Mouse (Mus musculus) kidney, postnatal 0 days (tissue): ENCODE results near the gene Slc2a4. TPM values are rescaled to one million over a fixed set of nuclear protein-coding genes. Genes with fewer than 3 reads are reported as not detected.

Experiments
- ATAC-seq: fragments of 200-750 bp; cut with Nextera tagmentation; replicated peaks from 2 replicates; pipeline ENCODE4 v1.8.0; 2017; ENCODE audit warnings: low read depth, moderate number of reproducible peaks, moderate TSS enrichment, moderate library complexity; ENCODE audit not compliant: low FRiP score
- DNase-seq: peaks from one replicate; pipeline ENCODE4 v3.0.0-alpha.2; 2016; ENCODE audit warnings: low spot score
- H3K27ac ChIP-seq: fragments of 300-500 bp; sonication (generic); 2 replicates; pipeline ENCODE4 v1.5.1; 2014; ENCODE audit warnings: mild to moderate bottlenecking
- H3K27me3 ChIP-seq: fragments of 300-500 bp; sonication (generic); 2 replicates; pipeline ENCODE4 v1.6.1; 2014; ENCODE audit warnings: low read length, mixed read lengths; ENCODE audit not compliant: insufficient read depth
- H3K36me3 ChIP-seq: fragments of 300-500 bp; sonication (generic); 2 replicates; pipeline ENCODE4 v1.6.1; 2014; ENCODE audit warnings: low read length, mixed read lengths; ENCODE audit not compliant: insufficient read depth
- H3K4me1 ChIP-seq: fragments of 300-500 bp; sonication (generic); replicated peaks from 2 replicates; pipeline ENCODE4 v1.6.1; 2014; ENCODE audit warnings: antibody characterized with exemption, low read length, mixed read lengths; ENCODE audit not compliant: insufficient read depth
- H3K4me2 ChIP-seq: fragments of 300-500 bp; sonication (generic); 2 replicates; pipeline ENCODE4 v1.6.1; 2014; ENCODE audit warnings: mild to moderate bottlenecking, low read length, moderate library complexity, mixed read lengths
- H3K4me3 ChIP-seq: fragments of 300-500 bp; sonication (generic); replicated peaks from 2 replicates; pipeline ENCODE4 v1.5.1; 2014; ENCODE audit warnings: low read depth, low read length
- H3K9ac ChIP-seq: fragments of 300-500 bp; sonication (generic); 2 replicates; pipeline ENCODE4 v1.6.1; 2014; ENCODE audit warnings: low read depth, low read length
- H3K9me3 ChIP-seq: fragments of 300-500 bp; sonication (generic); replicated peaks from 2 replicates; pipeline ENCODE4 v1.6.1; 2016; ENCODE audit warnings: low read length, inconsistent platforms, mixed read lengths
- CTCF ChIP-seq: IDR thresholded peaks from 2 replicates; pipeline ENCODE4 v1.5.1; 2016; ENCODE audit warnings: antibody characterized with exemption, low read depth, mild to moderate bottlenecking, moderate library complexity
- WGBS: fragments of 180-500 bp; shearing (Covaris S2); extraction: QIAGEN DNeasy Blood & Tissue Kit; methylation state at CpG from one replicate; pipeline ENCODE4 v1.1.7; 2014; 5-methylcytosine and 5-hydroxymethylcytosine counted together
- polyA plus RNA-seq: library from polyadenylated mRNA; unstranded; fragments of >200 nt; fragmentation: Nextera tagmentation; extraction: Ambion mirVana; gene quantifications from 2 replicates; pipeline ENCODE4 v1.2.1, GENCODE M21; 2015

Slc2a4 gene
- polyA plus RNA-seq, result 21.4 and 23.1 TPM in 2 replicates

DNA sequence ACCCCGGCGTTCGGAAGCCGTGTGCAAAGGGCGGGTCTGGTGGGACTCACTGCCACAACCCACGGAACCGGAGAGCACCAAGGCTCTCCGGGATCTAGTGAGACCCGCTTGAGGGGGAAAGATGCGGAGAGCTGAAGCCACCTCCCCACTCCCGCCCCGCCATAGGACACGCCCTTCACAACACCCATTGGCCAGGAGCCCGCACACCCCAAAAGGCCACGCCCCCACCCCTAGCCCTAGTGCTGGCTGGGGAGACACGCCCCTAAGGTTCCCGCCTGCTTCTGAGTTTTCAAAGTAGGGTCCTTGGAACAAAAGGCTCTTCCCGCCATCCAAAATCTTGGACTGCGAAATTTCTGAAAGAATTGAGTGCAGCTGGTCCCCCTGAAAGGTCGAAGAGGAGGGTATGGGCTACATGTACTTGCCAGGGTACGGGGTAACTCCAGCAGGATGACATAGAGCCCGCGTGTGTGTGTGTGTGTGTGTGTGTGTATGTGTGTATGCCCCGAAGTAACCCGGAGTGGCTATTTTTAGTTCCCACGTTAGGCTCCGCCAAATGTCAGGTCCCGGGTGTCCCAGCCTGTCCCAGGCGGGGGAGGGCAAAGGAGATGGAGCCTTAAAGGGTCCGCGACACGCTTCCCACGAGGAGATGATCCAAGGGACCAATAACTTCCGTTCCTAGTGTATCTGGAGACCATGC lies at the start of gene Slc2a4:
Gene Slc2a4 (minus strand): TSS at position 123 of the 697 bp plus-strand sequence.
- Histone ChIP-seq H3K9ac (peak within 1 kb of the TSS; percentile 62), H3K27me3 (no peaks in the 10 kb centered on the region), H3K4me3 (peak within 1 kb of the TSS; percentile 50), H3K27ac (peak within 1 kb of the TSS; percentile 73), H3K36me3 (0 out of 2 replicates have a peak, but pooled peaks cover 4% of the 10 kb centered on the region), H3K4me2 (peak within 1 kb of the TSS; percentile 54), H3K9me3 (no peaks in the 10 kb centered on the region), H3K4me1 (peaks cover 15% of the 10 kb centered on the region)
- WGBS, result under 1% methylated on average over 34 of the region's 34 CpGs
- no peak for TF ChIP-seq CTCF
- ATAC-seq (peak; percentile 92), DNase-seq (peak; percentile 98)

DNA sequence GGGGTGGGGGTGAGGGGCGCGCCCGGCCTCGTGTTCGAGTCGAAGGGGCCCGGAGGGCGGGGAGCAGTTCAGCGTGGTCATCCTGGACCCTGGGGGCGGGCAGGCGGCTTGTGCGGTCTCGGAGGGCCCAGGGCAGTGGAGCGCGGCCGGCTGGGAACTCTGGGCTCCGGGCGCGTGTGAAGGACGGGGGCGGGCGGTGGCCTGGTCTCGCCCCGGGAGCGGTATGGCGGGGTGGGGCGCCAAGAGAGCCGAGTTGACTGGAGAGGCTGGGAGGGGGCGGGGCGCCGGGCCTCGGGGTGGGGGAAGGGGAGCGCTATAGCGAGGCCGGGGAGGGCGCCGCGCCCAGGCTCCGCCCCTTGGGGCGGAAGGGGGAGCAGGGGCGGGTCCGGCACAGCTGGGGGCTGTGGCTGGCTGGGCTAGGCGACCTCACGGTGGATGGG lies 49.1 kb upstream of the Slc2a4 start:
- H3K27me3 ChIP-seq, result no peaks in the 10 kb centered on the region
- H3K36me3 ChIP-seq, result peaks cover 30% of the 10 kb centered on the region
- H3K4me3 ChIP-seq, result peak overlapping the region; percentile 92
- peak overlapping the region; percentile 98 for H3K27ac ChIP-seq
- H3K4me1 ChIP-seq, result peaks cover 16% of the 10 kb centered on the region
- WGBS, result 1% methylated on average over 32 of the region's 44 CpGs
- DNase-seq (peak; percentile 92), ATAC-seq (peak; percentile 73)
- H3K9ac ChIP-seq, result peak overlapping the region; percentile 85
- no peak for TF ChIP-seq CTCF
- H3K4me2 ChIP-seq, result peak overlapping the region; percentile 60
- no peaks in the 10 kb centered on the region for H3K9me3 ChIP-seq

DNA sequence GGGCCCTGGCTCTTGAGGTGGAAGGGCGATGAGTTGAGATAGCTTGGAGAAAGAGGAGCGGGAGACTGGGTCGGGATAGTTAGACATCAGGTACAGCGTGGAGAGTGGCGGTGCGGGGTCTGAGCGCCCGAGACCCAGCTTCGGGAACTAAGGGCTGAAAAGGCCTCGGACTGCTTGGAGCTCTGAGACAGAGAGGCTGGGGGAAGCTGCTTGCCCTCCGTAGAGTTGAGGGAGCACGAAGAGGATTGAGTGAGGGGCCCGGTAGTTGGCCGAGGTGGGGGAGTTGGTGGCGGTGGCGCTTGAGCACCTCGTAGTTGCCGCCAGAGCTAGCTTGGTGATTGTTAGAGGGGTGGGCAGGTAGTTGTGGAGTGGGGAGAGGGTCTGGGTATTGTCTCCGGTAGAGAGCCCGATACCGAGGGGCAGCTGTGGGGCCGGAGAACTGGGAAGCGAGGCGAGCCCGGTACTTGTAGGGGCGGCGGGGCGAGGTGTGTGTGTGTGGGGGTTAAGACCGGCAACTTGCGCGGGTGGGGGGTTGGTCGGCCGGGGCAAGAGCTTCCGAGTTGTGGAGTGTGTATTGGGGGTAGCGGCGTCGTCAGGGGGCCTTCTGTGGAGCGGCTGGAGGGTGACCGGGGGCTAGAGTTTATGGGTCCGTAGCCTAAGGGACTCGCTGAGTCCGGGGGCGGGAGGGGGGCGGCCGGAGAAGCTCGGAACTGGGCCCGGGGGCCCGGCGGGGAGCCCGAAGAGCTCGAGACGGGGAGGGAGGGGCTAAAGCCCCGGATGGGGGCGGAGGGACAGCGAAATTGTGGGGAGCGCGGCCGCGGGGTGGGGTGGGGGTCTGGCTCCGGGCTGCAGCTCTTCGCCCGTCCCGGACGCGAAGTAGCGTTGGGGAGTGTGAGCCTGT lies 48.4 kb upstream of the Slc2a4 start:
- peaks cover 9% of the 10 kb centered on the region for H3K4me1 ChIP-seq
- peak overlapping the region; percentile 98 for H3K27ac ChIP-seq
- ATAC-seq (peak; percentile 4; the same call in 1 of the 2 replicates), DNase-seq (peak; percentile 72)
- under 1% methylated on average over 63 of the region's 66 CpGs for WGBS
- H3K36me3 ChIP-seq, result peaks cover 30% of the 10 kb centered on the region
- TF ChIP-seq CTCF, result no peak
- peak overlapping the region; percentile 85 for H3K9ac ChIP-seq
- no peaks in the 10 kb centered on the region for H3K27me3 ChIP-seq
- H3K9me3 ChIP-seq, result no peaks in the 10 kb centered on the region
- peak overlapping the region; percentile 60 for H3K4me2 ChIP-seq
- H3K4me3 ChIP-seq, result peak overlapping the region; percentile 92

DNA sequence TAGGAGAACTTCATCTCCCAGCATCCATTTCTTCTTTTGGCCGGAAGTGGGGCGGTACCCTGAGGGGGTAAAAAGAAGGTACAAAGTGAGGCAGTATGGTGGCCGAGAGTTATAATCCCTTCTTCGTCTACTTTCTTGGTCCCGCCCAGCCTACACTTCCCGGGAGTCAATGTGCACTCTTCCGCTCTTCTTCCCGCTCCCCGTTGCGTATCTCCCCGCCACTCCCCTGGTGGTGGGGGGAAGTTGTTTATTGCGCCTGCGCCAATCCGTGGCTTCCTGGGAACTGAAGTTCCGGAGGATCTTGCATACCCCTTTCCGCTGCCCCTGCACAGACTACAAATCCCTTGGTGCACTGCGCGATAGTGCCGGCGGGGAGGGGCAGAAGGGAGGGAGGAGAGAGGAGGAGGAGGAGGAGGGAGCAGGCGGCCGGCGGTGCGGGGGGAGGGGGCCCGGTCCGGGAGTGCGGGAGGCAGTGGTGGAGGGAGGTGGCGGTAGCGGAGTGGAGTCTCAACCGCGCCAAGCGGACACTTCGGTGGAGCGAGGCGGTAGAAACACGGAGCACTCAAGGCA lies 47.5 kb upstream of the Slc2a4 start, which contains the start of gene Phf23:
Gene Phf23 (plus strand): TSS at position 387 of the 570 bp plus-strand sequence.
- no peaks in the 10 kb centered on the region for H3K9me3 ChIP-seq
- peak within 1 kb of the TSS; percentile 85 for H3K9ac ChIP-seq
- peak; percentile 100 for DNase-seq
- peaks cover 30% of the 10 kb centered on the region for H3K36me3 ChIP-seq
- peak within 1 kb of the TSS; percentile 98 for H3K27ac ChIP-seq
- TF ChIP-seq CTCF, result peak; percentile 58
- peak within 1 kb of the TSS; percentile 60 for H3K4me2 ChIP-seq
- 1% methylated on average over 36 of the region's 36 CpGs for WGBS
- peak; percentile 77 for ATAC-seq
- peaks cover 7% of the 10 kb centered on the region for H3K4me1 ChIP-seq
- H3K27me3 ChIP-seq, result no peaks in the 10 kb centered on the region
- peak within 1 kb of the TSS; percentile 92 for H3K4me3 ChIP-seq

DNA sequence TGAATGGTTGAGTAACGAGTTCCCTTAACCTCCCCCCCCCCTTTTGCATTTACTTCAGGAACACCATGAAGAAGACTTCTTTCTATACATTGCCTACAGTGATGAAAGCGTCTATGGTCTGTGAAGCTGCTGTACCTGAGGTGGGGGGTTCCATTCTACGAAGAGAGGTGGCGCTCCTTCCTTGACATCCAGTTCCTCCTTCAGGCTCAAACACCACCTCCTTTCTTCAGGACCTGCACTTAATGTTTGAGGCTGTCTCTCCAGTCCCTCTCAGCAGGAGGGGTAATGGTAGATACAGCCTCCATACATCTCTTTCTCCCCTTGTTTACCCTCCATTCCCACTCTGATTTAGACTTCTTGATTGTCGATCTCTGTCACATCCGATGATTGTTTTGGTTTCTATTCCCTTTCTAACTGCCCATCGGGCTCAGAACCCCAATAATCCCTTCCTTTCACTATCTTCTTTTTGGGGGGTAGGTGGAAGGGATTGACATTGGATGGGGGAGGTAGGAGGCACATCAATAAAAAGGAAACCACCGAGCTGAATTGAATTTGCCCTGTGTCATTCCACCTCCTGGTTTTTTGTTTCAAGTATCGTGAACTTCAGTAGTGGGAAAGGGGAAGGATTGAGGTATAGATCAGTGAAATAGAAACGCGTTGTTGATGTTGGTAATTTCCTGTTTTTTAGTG lies 46.6 kb upstream of the Slc2a4 start:
- Histone ChIP-seq H3K9me3 (no peaks in the 10 kb centered on the region), H3K27me3 (no peaks in the 10 kb centered on the region), H3K4me2 (peak overlapping the region; percentile 60; the same call in 1 of the 2 replicates), H3K36me3 (peaks cover 36% of the 10 kb centered on the region), H3K27ac (no peak overlapping the region), H3K4me3 (no peak overlapping the region), H3K4me1 (peaks cover 7% of the 10 kb centered on the region), H3K9ac (0 out of 2 replicates have a peak overlapping the region, but pooled peaks have one; percentile 9)
- WGBS, result 86% methylated on average over 11 of the region's 11 CpGs
- DNase-seq, result no peak
- TF ChIP-seq CTCF, result peak; percentile 27; the same call in 1 of the 2 replicates
- no peak for ATAC-seq
